Mouse (Mus musculus): ENCODE measurements at regions not wholly inside any gene's neighbourhood (a gene's known extent, or its start where the extent isn't known, plus 50 kb on each side); places are given as distances from the start of the nearest gene placed in this dataset.

- DNase-seq (ENCODE audit: low read depth, low spot score), result peak; percentile 94
These were observed 157.2 kb downstream of the En1 start for GRCm38 (mm10) chr1:120759380-120759779.

DNA sequence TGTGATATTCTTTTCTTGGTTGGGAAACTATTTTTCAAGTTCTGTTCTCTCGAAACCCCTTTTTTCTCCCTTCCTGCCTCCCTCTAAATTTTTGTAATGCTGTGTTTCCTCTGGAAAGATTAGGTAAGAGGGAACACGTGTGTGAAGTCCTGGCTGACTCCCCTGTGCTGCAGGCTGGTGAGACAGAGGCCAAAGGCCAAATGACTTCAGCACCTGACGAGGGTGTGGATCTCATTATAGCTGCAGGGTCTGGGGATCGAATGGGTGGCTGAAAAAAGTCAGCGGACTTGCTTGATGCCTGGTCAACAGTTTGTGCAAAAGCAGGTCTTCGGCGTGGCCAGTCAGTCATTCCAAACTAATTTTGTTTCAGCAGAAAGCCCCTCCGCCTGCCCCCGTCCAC lies 159.1 kb downstream of the En1 start:
- DNase-seq (ENCODE audit: low read depth, low spot score), result peak; percentile 23

GRCm38 (mm10) chr1:120762498-120762897 lies 160.3 kb downstream of the En1 start:
- DNase-seq (ENCODE audit: low read depth, low spot score), result no peak

GRCm38 (mm10) chr1:120762921-120763595 lies 160.8 kb downstream of the En1 start:
- DNase-seq (ENCODE audit: low read depth, low spot score), result peak; percentile 91

GRCm38 (mm10) chr1:120767054-120767453 lies 164.8 kb downstream of the En1 start:
- DNase-seq (ENCODE audit: low read depth, low spot score), result no peak

DNA sequence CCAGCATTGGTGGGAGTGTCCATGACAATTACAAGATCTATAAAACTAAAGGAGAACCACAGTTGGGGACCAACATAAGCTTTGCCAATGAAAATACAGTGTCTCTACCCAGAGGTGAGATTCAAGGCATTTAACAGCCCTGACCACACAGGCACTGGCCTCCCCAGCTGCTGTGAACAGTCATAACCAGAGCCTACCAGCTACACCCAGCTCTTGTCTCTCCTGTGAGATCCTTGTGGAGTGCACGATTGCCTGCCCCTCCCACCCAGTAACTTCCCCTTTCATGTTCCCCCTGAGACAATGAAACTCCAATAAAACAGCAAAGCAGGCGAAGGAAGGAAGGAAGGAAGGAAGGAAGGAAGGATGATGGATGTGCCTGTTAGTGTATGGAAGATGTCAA lies 169.1 kb downstream of the En1 start:
- no peak for DNase-seq (ENCODE audit: low read depth, low spot score)

- no peak for DNase-seq (ENCODE audit: low read depth, low spot score)
These were observed 174.7 kb downstream of the En1 start for GRCm38 (mm10) chr1:120776906-120777305.

GRCm38 (mm10) chr1:120777468-120777867 lies 175.2 kb downstream of the En1 start:
- no peak for DNase-seq (ENCODE audit: low read depth, low spot score)

GRCm38 (mm10) chr1:120795245-120795644 lies 193.0 kb downstream of the En1 start:
- DNase-seq (ENCODE audit: low read depth, low spot score), result peak; percentile 47

DNA sequence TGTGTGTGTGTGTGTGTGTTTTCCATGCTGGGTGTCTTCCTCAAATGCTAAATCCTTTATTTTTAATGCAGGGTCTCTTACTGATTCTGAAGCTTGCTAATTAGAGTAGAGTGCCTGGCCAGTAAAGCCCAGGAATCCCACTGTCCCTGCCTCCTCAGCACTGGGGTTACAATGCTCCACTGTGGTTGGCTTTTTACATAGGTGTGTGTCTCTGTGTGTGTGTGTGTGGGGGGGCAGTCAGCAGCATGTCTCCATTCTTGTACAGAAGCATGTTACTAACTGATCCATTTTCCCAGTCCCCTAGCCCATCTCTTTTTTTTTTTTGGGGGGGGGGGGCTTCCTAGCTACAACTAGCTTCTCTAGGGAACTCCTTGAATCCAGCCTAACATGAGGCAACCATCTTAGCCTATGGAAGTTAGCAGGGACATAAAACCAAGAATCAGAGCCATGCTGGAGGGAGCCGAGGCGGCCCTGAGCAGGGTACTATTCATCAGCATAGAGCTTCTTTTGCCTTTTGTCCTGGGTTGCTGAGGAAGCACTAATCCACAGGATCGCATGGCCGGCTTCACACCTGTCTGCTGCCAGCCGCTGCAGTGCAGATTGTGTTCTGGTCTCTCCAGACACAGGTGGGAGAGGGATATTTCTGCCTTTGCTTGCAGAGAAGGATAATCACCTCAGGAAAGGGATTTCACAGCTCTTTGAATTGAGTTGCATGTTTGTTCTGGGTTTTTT lies 199.2 kb downstream of the En1 start:
- no peak for DNase-seq (ENCODE audit: low read depth, low spot score)

- no peak for DNase-seq (ENCODE audit: low read depth, low spot score)
These were observed 199.8 kb downstream of the En1 start for GRCm38 (mm10) chr1:120801980-120802364.

DNA sequence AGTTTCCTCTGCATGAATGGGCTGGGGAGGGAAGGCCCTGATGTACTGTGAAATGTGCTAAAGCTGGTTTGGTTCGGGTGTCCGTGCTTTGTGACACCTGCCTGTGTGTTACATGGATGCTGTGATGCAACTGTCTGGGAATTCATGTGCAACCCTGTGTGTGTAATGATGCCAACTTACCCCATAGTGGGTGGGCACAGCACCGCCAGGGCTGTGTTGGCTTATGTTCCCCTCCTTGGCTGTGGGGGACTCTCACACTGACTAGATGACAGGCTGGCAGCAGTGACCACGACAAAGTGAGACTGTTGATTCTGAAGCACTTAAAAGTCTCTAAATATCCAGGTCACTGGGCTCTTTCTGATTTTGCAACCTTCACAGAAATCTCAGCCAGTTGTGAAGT lies 212.2 kb downstream of the En1 start:
- no peak for DNase-seq (ENCODE audit: low read depth, low spot score)

DNA sequence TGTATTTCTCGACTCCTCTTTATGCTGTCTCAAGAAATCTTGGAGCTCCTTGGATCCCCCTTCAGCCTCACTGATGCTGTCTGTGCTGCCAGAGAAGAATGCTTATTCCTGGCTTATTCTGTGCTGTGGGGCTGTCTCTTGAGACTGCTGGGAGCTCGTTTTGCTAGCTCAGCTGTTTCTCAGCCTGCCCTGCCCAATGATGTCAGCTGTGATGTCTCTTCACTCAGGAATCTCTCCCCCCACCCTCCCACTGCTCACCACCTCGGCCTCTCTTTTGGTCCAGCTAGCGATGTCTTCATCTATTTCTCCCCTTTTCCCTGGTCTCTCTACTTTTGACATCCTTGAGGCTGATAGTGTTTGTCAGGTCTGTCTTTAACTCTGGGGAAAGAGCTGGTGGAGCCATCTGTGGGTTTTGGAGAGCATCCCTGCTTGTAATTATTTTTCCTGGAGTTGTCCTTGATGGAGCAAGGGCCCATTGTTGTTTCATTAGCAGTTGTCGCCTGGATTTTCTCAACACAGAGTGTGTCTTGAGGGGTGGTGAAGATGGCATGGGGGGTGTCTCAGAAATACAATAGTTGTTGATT lies 214.1 kb downstream of the En1 start:
- DNase-seq (ENCODE audit: low read depth, low spot score), result no peak

DNA sequence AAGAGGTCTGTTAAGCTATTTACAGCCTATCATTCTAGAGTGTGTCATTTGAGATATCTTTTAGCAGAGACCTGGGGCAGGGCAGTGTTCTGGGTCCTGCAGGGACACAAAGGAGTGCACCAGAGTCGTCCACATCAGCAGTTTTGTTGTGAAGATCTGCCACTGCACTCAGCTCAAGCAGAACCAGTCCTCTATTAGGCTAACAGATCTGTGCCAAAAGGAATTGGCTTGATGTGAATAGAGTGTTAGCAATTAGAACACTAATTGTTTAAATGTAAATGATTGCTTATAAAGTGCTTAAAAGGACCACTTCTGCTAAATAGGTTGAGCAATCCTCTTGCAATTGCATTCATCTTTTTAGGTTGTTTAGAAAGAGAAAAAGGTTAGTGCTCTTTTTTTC lies 215.3 kb downstream of the En1 start:
- DNase-seq (ENCODE audit: low read depth, low spot score), result no peak

DNA sequence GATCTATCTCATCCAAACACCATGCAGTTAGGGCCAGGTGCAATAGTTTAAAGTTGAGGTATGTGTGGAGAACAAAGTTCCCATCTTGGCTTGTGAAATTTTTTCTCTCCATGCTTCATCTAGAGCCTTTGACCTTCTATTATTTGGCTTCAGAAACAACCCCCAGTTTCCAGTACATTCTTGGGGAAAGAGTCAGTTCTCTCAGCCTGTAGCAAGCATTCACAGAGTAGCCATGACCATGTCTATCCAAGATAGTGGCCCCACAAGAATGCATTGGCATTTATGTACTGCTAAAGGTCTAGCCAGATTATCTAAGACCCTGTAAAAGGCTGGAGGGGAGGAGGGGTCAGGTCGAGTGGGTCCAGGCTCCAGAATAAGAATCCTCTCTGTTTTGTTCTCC lies 229.8 kb downstream of the En1 start:
- no peak for DNase-seq (ENCODE audit: low read depth, low spot score)

DNA sequence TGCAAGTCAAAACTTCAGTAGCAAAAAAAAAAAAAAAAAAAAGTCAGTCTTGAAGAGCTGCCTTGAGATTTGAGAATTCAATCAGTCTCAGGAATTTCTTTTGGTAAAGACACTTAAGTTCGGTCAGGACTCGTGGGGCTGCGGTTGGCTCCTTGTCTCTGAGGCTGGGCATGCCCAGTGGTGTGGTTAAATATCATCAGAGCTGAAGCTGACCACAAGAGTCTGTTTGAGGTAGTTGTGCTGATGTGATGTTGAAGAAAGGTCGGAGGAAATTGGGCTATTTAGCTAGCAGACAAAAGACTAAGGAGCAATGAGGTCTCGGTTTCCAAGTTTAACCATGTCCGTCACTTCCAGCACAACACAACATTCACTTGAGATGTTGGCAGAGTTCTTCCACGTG lies 240.4 kb downstream of the En1 start:
- no peak for DNase-seq (ENCODE audit: low read depth, low spot score)

DNA sequence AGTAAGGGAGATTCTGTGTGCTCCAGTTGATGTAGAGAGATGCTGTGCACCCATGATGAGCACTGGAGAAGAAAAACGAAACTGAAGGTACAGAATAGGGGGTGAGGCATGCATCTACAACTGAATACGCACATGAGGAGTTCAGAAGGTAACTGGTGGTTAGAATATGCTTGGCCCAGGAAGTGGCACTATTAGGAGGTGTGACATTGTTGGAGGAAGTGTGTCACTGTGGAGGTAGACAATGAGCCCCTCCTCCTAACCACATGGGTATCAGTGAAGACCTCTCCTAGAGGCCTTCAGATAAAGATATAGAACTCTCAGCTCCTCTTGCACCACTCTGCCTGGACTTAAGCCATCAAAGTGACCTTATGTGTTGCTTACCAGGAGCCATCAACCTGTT lies 243.9 kb downstream of the En1 start:
- DNase-seq (ENCODE audit: low read depth, low spot score), result no peak

DNA sequence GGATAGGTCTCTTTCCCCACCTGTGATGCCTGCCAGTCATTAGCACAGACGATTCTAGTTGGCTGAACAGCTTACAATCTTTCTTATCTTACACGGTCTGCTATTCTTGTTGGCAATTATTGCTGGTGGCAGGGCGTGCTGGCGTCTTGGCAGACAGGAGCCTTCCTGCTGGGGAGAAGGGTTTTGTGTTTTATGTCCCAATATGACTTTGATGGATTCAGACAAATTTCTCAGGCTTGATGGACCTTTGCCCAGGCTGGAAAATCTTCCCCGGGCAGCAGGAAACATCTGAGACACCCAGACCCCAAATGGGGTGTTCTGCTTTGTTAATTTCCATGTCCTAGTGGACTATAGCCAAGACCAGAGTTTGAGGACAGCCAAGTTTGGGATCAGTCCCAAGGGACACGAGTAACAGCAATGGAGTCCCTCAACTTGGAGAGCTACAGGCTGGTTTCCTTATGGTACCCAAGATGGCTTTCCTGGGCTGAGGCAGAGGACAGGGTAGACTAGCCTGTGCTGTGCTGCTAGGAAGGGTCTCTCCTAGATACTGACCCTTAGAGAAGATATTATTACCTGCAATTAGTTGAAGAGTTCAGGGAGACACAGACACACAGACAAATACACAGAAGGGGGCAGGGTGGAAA lies 249.8 kb downstream of the En1 start:
- DNase-seq (ENCODE audit: low read depth, low spot score), result no peak

GRCm38 (mm10) chr1:120857566-120857965 lies 255.3 kb downstream of the En1 start:
- no peak for DNase-seq (ENCODE audit: low read depth, low spot score)

- no peak for DNase-seq (ENCODE audit: low read depth, low spot score)
These were observed 257.3 kb downstream of the En1 start for GRCm38 (mm10) chr1:120859546-120859945.

- no peak for DNase-seq (ENCODE audit: low read depth, low spot score)
These were observed 270.3 kb downstream of the En1 start for GRCm38 (mm10) chr1:120872554-120872953.

GRCm38 (mm10) chr1:120882959-120883549 lies 280.8 kb downstream of the En1 start:
- DNase-seq (ENCODE audit: low read depth, low spot score), result no peak

Measured in ES-CJ7 (cell line).